Mouse (Mus musculus) thymus, adult 2 months (tissue): ENCODE results near the gene Zfp704. TPM values are rescaled to one million over a fixed set of nuclear protein-coding genes. Genes with fewer than 3 reads are reported as not detected.

Experiments
- DNase-seq: peaks from one replicate; pipeline ENCODE4 v3.0.0; 2021
- H3K27ac ChIP-seq: fragments of 200-500 bp; 2 replicates; pipeline ENCODE4 v1.5.1; 2012; ENCODE audit warnings: low read length, control low read depth; ENCODE audit not compliant: control insufficient read depth, insufficient read depth
- H3K27me3 ChIP-seq: fragments of 200-500 bp; 2 replicates; pipeline ENCODE4 v1.6.1; 2012; ENCODE audit warnings: mild to moderate bottlenecking, low read length, moderate library complexity, mixed read lengths; ENCODE audit not compliant: control insufficient read depth, insufficient read depth
- H3K36me3 ChIP-seq: fragments of 200-500 bp; 2 replicates; pipeline ENCODE4 v1.6.1; 2012; ENCODE audit warnings: mild to moderate bottlenecking, low read length, moderate library complexity; ENCODE audit not compliant: control insufficient read depth, insufficient read depth
- H3K4me1 ChIP-seq: fragments of 200-500 bp; replicated peaks from 2 replicates; pipeline ENCODE4 v1.6.1; 2012; ENCODE audit warnings: low read length; ENCODE audit not compliant: control insufficient read depth, insufficient read depth
- H3K4me3 ChIP-seq: fragments of 200-500 bp; 2 replicates; pipeline ENCODE4 v1.5.1; 2012; ENCODE audit warnings: mild to moderate bottlenecking, low read length, control low read depth, moderate library complexity; ENCODE audit not compliant: control insufficient read depth, insufficient read depth
- CTCF ChIP-seq: fragments of 200-500 bp; IDR thresholded peaks from 2 replicates; pipeline ENCODE4 v1.5.1; 2012; ENCODE audit warnings: mild to moderate bottlenecking, control low read depth, low read length, moderate library complexity, borderline replicate concordance; ENCODE audit not compliant: control insufficient read depth, poor library complexity, insufficient read depth; ENCODE audit errors: extremely low read depth
- POLR2A ChIP-seq: fragments of 200-500 bp; IDR thresholded peaks from 2 replicates; pipeline ENCODE4 v1.6.1; 2012; ENCODE audit warnings: mild to moderate bottlenecking, low read length, control low read depth, moderate library complexity; ENCODE audit not compliant: control insufficient read depth, poor library complexity, insufficient read depth; ENCODE audit errors: extremely low read depth
- WGBS: fragments of 180-500 bp; shearing (Covaris S2); methylation state at CpG from one replicate; pipeline ENCODE4 v1.1.7; 2018; 5-methylcytosine and 5-hydroxymethylcytosine counted together
- polyA plus RNA-seq: library from polyadenylated mRNA; depleted of rRNA; stranded (reverse); fragments of >200 nt; gene quantifications from 2 replicates; pipeline ENCODE4 v1.2.3, GENCODE M21; 2012

Gene Zfp704
- polyA plus RNA-seq, 1 experiment, result 7.4 TPM

DNA sequence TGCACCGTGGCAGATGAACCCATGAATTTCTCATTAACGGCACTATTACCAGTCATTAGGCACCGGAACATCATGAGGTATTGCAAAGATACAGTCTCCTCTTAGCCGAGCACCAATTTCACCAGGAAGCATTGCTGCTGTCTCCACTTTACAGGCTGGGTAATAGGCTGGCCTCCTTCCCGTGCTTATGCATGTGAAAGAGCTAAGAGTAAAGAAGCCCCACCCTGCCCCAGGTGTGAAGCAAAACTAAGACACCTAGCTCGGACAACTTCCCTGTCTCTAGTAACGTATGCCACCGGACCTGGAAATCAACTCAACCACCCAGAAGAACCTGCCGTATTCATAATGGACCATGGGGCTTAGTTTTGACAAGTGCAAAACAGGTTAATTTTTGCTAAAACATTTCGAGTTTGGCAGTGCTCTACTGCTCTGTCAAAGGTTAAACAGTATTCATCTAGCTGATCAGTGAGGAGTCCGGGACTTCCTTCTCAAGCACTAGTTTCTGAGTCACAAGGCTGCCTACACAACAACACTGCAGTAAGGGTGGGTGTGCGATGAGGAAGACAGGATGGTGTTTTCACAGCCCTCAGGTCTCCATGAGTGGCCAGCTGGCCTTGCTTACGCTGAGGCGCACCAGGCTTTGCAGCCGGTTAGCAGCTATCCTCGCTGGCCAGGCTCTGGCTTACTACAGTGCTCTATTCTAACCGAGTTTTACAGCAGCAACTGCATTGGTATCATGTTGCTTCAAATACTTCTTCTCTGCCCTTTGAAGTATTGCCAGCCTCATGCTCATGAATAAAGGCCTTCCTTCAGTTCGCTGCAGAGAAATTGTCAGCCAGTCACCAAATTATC is 86.6 kb downstream of the Zfp704 start:
- no peak for DNase-seq
- H3K27ac ChIP-seq, result no peak overlapping the region
- TF ChIP-seq CTCF, result no peak
- no peak for TF ChIP-seq POLR2A
- H3K27me3 ChIP-seq, result no peaks in the 10 kb centered on the region
- H3K4me1 ChIP-seq, result peaks cover 21% of the 10 kb centered on the region
- H3K36me3 ChIP-seq, result no peaks in the 10 kb centered on the region
- WGBS, result 85% methylated on average over 18 of the region's 18 CpGs
- no peak overlapping the region for H3K4me3 ChIP-seq

- Histone ChIP-seq H3K36me3 (no peaks in the 10 kb centered on the region), H3K4me3 (no peak overlapping the region), H3K27me3 (no peaks in the 10 kb centered on the region), H3K4me1 (peaks cover 21% of the 10 kb centered on the region), H3K27ac (no peak overlapping the region)
- DNase-seq, result no peak
- WGBS, result 86% methylated on average over 6 of the region's 6 CpGs
- TF ChIP-seq CTCF (no peak), POLR2A (no peak)
Observed at GRCm38 (mm10) chr3:9522009-9522408, 87.9 kb downstream of the Zfp704 start.

DNA sequence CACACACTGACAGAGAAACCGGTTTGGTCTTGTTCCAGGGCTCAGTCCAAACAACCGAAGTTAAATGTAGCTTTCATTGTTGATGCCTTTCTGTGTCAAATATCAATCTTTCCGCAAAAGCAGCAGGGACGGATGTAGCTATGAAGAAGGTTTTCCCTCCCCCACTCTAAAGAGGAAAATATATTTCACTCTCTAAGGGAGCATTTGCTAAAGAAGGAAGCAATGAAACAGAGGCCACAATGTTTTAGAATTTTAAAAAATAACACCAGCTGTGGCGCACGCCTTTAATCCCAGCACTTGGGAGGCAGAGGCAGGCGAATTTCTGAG is 89.2 kb downstream of the Zfp704 start:
- Histone ChIP-seq H3K27me3 (no peaks in the 10 kb centered on the region), H3K4me1 (peaks cover 21% of the 10 kb centered on the region), H3K4me3 (no peak overlapping the region), H3K36me3 (no peaks in the 10 kb centered on the region), H3K27ac (peak overlapping the region; percentile 82)
- 26% methylated on average over 7 of the region's 7 CpGs for WGBS
- no peak for TF ChIP-seq POLR2A
- no peak for TF ChIP-seq CTCF
- no peak for DNase-seq

DNA sequence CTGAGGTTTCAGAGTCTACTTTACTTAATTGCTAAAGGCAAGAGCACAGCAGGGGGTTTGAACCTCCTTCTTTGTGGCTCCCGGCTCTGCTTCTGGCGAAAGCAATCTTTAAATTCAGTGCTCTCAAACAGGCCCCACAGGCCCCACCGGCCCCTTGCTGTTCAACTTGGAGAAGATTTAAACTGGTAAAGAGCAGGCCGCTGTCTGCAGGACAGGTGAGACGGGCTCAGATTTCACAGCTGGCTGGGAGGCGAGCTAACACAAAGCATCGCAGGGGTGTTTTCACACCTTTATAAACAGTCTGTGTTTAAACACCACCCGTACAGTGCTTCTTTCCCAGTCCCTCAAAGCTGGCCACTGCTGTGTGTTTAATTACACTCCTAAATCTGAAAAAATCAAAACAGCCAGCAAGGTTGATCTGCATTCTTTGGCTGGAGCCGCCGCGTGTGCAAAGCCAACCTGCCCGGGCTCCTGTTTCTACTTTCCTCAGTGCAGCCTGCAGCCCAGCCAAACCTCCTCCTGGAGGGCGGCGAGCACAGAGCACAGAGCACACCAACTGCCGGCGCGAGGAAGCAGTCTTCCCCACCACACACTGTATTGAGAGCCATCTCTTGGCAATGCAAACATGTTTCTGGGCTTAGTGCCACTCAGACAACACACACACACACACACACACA is 89.7 kb downstream of the Zfp704 start:
- Histone ChIP-seq H3K27me3 (no peaks in the 10 kb centered on the region), H3K27ac (peak overlapping the region; percentile 82), H3K4me1 (peaks cover 24% of the 10 kb centered on the region), H3K36me3 (no peaks in the 10 kb centered on the region), H3K4me3 (no peak overlapping the region)
- 36% methylated on average over 17 of the region's 17 CpGs for WGBS
- TF ChIP-seq POLR2A, result no peak
- no peak for TF ChIP-seq CTCF
- DNase-seq, result peak; percentile 57

DNA sequence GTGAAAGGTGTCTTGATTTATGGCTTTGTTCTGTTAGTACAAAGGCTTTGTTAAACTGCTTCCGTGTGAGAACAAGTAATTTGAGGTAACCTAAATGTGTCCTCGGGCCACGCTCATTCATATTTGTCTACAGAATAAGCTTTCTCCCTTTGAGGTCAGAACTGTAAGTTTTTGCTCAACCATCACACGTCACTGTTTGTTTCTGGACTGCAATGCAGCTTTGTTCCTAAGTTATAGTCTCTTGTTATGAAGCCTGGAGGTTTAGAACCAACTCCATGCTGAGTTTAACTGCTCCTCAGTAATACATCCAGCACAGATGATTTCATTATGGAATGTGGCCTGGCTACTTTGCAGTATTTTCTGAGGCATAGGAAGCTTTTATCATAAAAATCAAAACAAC is 90.4 kb downstream of the Zfp704 start:
- H3K36me3 ChIP-seq, result no peaks in the 10 kb centered on the region
- no peak for TF ChIP-seq POLR2A
- no peak for TF ChIP-seq CTCF
- 85% methylated on average over 4 of the region's 4 CpGs for WGBS
- no peak for DNase-seq
- H3K4me1 ChIP-seq, result peaks cover 25% of the 10 kb centered on the region
- no peak overlapping the region for H3K4me3 ChIP-seq
- H3K27me3 ChIP-seq, result no peaks in the 10 kb centered on the region
- no peak overlapping the region for H3K27ac ChIP-seq

DNA sequence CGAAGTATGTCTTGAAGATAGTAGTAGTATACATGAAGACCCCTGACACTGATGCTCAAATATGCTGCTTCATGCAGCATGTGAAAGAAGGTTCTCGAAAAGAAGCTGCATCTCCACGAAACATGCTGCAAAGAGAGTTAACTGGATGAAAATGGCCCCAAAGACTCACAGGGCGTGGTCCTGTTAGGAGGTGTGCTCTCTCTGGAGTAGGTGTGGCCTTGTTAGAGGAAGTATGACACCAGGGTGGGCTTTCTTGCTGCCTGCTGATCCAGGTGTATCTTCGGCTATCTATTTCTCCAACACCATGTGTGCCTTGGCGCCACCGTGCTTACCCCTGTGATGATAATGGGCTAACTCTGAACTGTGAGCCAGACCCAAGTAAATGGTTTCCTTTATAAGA is 90.9 kb downstream of the Zfp704 start:
- H3K4me1 ChIP-seq, result peaks cover 25% of the 10 kb centered on the region
- no peak overlapping the region for H3K27ac ChIP-seq
- H3K4me3 ChIP-seq, result no peak overlapping the region
- no peak for DNase-seq
- no peak for TF ChIP-seq CTCF
- TF ChIP-seq POLR2A, result no peak
- H3K27me3 ChIP-seq, result no peaks in the 10 kb centered on the region
- H3K36me3 ChIP-seq, result no peaks in the 10 kb centered on the region
- WGBS, result 95% methylated on average over 7 of the region's 7 CpGs
